Mouse (Mus musculus) myocyte (in vitro differentiated cells): ENCODE measurements at regions not wholly inside any gene's neighbourhood (a gene's known extent, or its start where the extent isn't known, plus 50 kb on each side); places are given as distances from the start of the nearest gene placed in this dataset.

Experiments used
- H3K27me3 ChIP-seq: one replicate; pipeline ENCODE4 v1.6.1; 2011; ENCODE audit not compliant: control insufficient read depth, insufficient read depth, insufficient read length
- H3K36me3 ChIP-seq: one replicate; pipeline ENCODE4 v1.6.1; 2011; ENCODE audit not compliant: control insufficient read depth, insufficient read depth
- H3K4me2 ChIP-seq: one replicate; pipeline ENCODE4 v1.6.1; 2011; ENCODE audit warnings: low read depth, control low read depth
- H3K4me3 ChIP-seq: one replicate; pipeline ENCODE4 v1.5.1; 2011; ENCODE audit warnings: mild to moderate bottlenecking, control low read depth, moderate library complexity
- H3K79me2 ChIP-seq: one replicate; pipeline ENCODE4 v1.6.1; 2011; ENCODE audit not compliant: control insufficient read depth, insufficient read depth
- H3ac ChIP-seq: one replicate; pipeline ENCODE4 v1.6.1; 2011; ENCODE audit not compliant: control insufficient read depth, insufficient read length
- CEBPB ChIP-seq: IDR thresholded peaks from 2 replicates; pipeline ENCODE4 v1.6.1; 2011; ENCODE audit warnings: mild to moderate bottlenecking, moderate library complexity; ENCODE audit not compliant: poor library complexity, insufficient read depth, severe bottlenecking
- E2F4 ChIP-seq: IDR thresholded peaks from one replicate; pipeline ENCODE4 v1.6.1; 2011; ENCODE audit warnings: mild to moderate bottlenecking, control low read depth, moderate library complexity; ENCODE audit not compliant: insufficient read depth
- MAX ChIP-seq: IDR thresholded peaks from one replicate; pipeline ENCODE4 v1.6.1; 2011; ENCODE audit warnings: low read depth, mild to moderate bottlenecking, control low read depth
- MYOD1 ChIP-seq, 3 experiments: IDR thresholded peaks; one replicate each; pipeline ENCODE4 v1.6.1; 2011; ENCODE audit warnings: control low read depth in 2 of 3, low read depth in 2 of 3, mild to moderate bottlenecking in 2 of 3, moderate library complexity in 1 of 3; ENCODE audit not compliant: insufficient read length in 2 of 3, control insufficient read depth in 1 of 3
- MYOG ChIP-seq, 3 experiments: IDR thresholded peaks; one replicate each; pipeline ENCODE4 v1.6.1; 2011; ENCODE audit warnings: control low read depth in 2 of 3, low read depth in 2 of 3, mild to moderate bottlenecking in 2 of 3; ENCODE audit not compliant: insufficient read length in 2 of 3, control insufficient read depth in 1 of 3, insufficient read depth in 1 of 3
- POLR2A ChIP-seq: IDR thresholded peaks from one replicate; pipeline ENCODE4 v1.6.1; 2011; ENCODE audit warnings: low read depth, mild to moderate bottlenecking, control low read depth, moderate library complexity; ENCODE audit not compliant: insufficient read length
- POLR2AphosphoS2 ChIP-seq: IDR thresholded peaks from one replicate; pipeline ENCODE4 v1.6.1; 2011; ENCODE audit warnings: low read depth, control low read depth; ENCODE audit not compliant: insufficient read length
- REST ChIP-seq: IDR thresholded peaks from one replicate; pipeline ENCODE4 v1.6.1; 2011; ENCODE audit warnings: mild to moderate bottlenecking, control low read depth, moderate library complexity; ENCODE audit not compliant: insufficient read depth, insufficient read length
- SRF ChIP-seq: IDR thresholded peaks from one replicate; pipeline ENCODE4 v1.6.1; 2011; ENCODE audit warnings: low read depth; ENCODE audit not compliant: control insufficient read depth, insufficient read length
- TCF12 ChIP-seq: IDR thresholded peaks from one replicate; pipeline ENCODE4 v1.6.1; 2011; ENCODE audit warnings: mild to moderate bottlenecking, control low read depth; ENCODE audit not compliant: poor library complexity, insufficient read depth, severe bottlenecking
- TCF3 ChIP-seq: IDR thresholded peaks from one replicate; pipeline ENCODE4 v1.6.1; 2011; ENCODE audit warnings: low read depth, control low read depth; ENCODE audit not compliant: insufficient read length
- USF1 ChIP-seq: IDR thresholded peaks from one replicate; pipeline ENCODE4 v1.6.1; 2011; ENCODE audit warnings: low read depth, mild to moderate bottlenecking, control low read depth, moderate library complexity

- no peaks in the 10 kb centered on the region for H3K79me2 ChIP-seq
- no peak overlapping the region for H3K4me3 ChIP-seq
- no peak overlapping the region for H3K4me2 ChIP-seq
- TF ChIP-seq MAX = no peak
- TF ChIP-seq SRF = no peak
- H3K27me3 ChIP-seq = no peaks in the 10 kb centered on the region
- no peaks in the 10 kb centered on the region for H3K36me3 ChIP-seq
- no peak overlapping the region for H3ac ChIP-seq
These were observed 130.9 kb upstream of the Hmgn3 start for GRCm38 (mm10) chr9:83277356-83277755.

- Histone ChIP-seq H3ac (no peak overlapping the region), H3K79me2 (no peaks in the 10 kb centered on the region), H3K27me3 (no peaks in the 10 kb centered on the region), H3K36me3 (no peaks in the 10 kb centered on the region), H3K4me3 (no peak overlapping the region), H3K4me2 (no peak overlapping the region)
- TF ChIP-seq TCF3 = no peak
- TF ChIP-seq POLR2A = no peak
- no peak for TF ChIP-seq CEBPB
- no peak for TF ChIP-seq USF1
- TF ChIP-seq TCF12 = no peak
- TF ChIP-seq MYOD1 (IDR thresholded peaks at IDR 0.05; ENCODE audit: control insufficient read depth in 1 of 3, insufficient read length in 2 of 3, low read depth in 2 of 3) = no peak
- TF ChIP-seq MAX = no peak
- TF ChIP-seq E2F4 = no peak
- no peak for TF ChIP-seq MYOG (IDR thresholded peaks at IDR 0.05; ENCODE audit: control insufficient read depth in 1 of 3, insufficient read depth in 1 of 3, insufficient read length in 2 of 3, low read depth in 2 of 3)
- no peak for TF ChIP-seq REST
- TF ChIP-seq SRF = no peak
- TF ChIP-seq POLR2AphosphoS2 = no peak
These were observed 129.8 kb upstream of the Hmgn3 start for GRCm38 (mm10) chr9:83276291-83276690.

- Histone ChIP-seq H3K27me3 (no peaks in the 10 kb centered on the region), H3K4me2 (no peak overlapping the region), H3K4me3 (no peak overlapping the region), H3K36me3 (no peaks in the 10 kb centered on the region), H3K79me2 (no peaks in the 10 kb centered on the region), H3ac (no peak overlapping the region)
- no peak for TF ChIP-seq MYOD1 (IDR thresholded peaks at IDR 0.05; ENCODE audit: control insufficient read depth in 1 of 3, insufficient read length in 2 of 3, low read depth in 2 of 3)
- TF ChIP-seq POLR2A = no peak
- TF ChIP-seq CEBPB = no peak
- TF ChIP-seq TCF3 = no peak
- TF ChIP-seq TCF12 = no peak
- TF ChIP-seq REST = no peak
- no peak for TF ChIP-seq MYOG (IDR thresholded peaks at IDR 0.05; ENCODE audit: control insufficient read depth in 1 of 3, insufficient read depth in 1 of 3, insufficient read length in 2 of 3, low read depth in 2 of 3)
- no peak for TF ChIP-seq POLR2AphosphoS2
- TF ChIP-seq USF1 = no peak
- TF ChIP-seq SRF = no peak
- TF ChIP-seq MAX = no peak
- TF ChIP-seq E2F4 = no peak
These were observed 127.0 kb upstream of the Hmgn3 start for GRCm38 (mm10) chr9:83273361-83273975.

GRCm38 (mm10) chr9:83265736-83266135 lies 119.3 kb upstream of the Hmgn3 start:
- H3K4me2 ChIP-seq = no peak overlapping the region
- no peaks in the 10 kb centered on the region for H3K36me3 ChIP-seq
- TF ChIP-seq POLR2A (no peak), MAX (no peak), CEBPB (no peak), TCF12 (no peak), USF1 (no peak), REST (no peak), E2F4 (no peak), SRF (no peak), TCF3 (no peak), MYOD1 (IDR thresholded peaks at IDR 0.05; ENCODE audit: control insufficient read depth in 1 of 3, insufficient read length in 2 of 3, low read depth in 2 of 3) (no peak), POLR2AphosphoS2 (no peak), MYOG (IDR thresholded peaks at IDR 0.05; ENCODE audit: control insufficient read depth in 1 of 3, insufficient read depth in 1 of 3, insufficient read length in 2 of 3, low read depth in 2 of 3) (no peak)
- no peak overlapping the region for H3ac ChIP-seq
- H3K27me3 ChIP-seq = no peaks in the 10 kb centered on the region
- H3K79me2 ChIP-seq = no peaks in the 10 kb centered on the region
- no peak overlapping the region for H3K4me3 ChIP-seq

GRCm38 (mm10) chr9:83259511-83259910 lies 113.0 kb upstream of the Hmgn3 start:
- Histone ChIP-seq H3K36me3 (no peaks in the 10 kb centered on the region), H3K27me3 (no peaks in the 10 kb centered on the region), H3ac (no peak overlapping the region), H3K4me2 (no peak overlapping the region), H3K4me3 (no peak overlapping the region), H3K79me2 (no peaks in the 10 kb centered on the region)
- TF ChIP-seq CEBPB (no peak), POLR2AphosphoS2 (no peak), MYOG (IDR thresholded peaks at IDR 0.05; ENCODE audit: control insufficient read depth in 1 of 3, insufficient read depth in 1 of 3, insufficient read length in 2 of 3, low read depth in 2 of 3) (no peak), E2F4 (no peak), MYOD1 (IDR thresholded peaks at IDR 0.05; ENCODE audit: control insufficient read depth in 1 of 3, insufficient read length in 2 of 3, low read depth in 2 of 3) (no peak), POLR2A (no peak), TCF3 (no peak), REST (no peak), MAX (no peak), SRF (no peak), USF1 (no peak), TCF12 (no peak)
